ENCODE assay signal across 45 mouse cellular contexts in genomic region chr3:75276522-75276921, GRCm38 (mm10). TPM values are rescaled to one million over a fixed set of nuclear protein-coding genes. Genes with fewer than 3 reads are reported as not detected.
"Had no signal": no experiment of that assay in that cellular context is flagged by ENCODE, and none has a peak within 500 bp of the region (broad histone marks: within the 10 kb centered on the region; RNA-seq: fewer than 3 reads in every experiment).

No protein-coding gene starts in this region.

- DNase-seq: left cerebral cortex, postnatal 4 days; liver; liver, embryonic 13.5 days; liver, postnatal 0 days; lung, adult 18-20 months; lung, adult 2 months; lung, embryonic 14.5 days; lung, postnatal 10 days; lung, postnatal 14 days; lung, postnatal 36 days; lung, postnatal 4 days; midbrain, embryonic 14.5 days had no signal

- H3K4me2 ChIP-seq: limb, embryonic 12.5 days; limb, embryonic 13.5 days; limb, embryonic 15.5 days; liver, embryonic 11.5 days; liver, embryonic 12.5 days; liver, embryonic 13.5 days; liver, embryonic 15.5 days; lung, embryonic 14.5 days; lung, embryonic 15.5 days; midbrain, embryonic 11.5 days; midbrain, embryonic 12.5 days; midbrain, embryonic 13.5 days; midbrain, embryonic 15.5 days had no signal

- H3K4me3 ChIP-seq: left cerebral cortex, adult 2 months; limb, embryonic 10.5 days; limb, embryonic 12.5 days; limb, embryonic 13.5 days; limb, embryonic 15.5 days; liver, embryonic 12.5 days; liver, embryonic 13.5 days; liver, embryonic 15.5 days; lung, embryonic 15.5 days; megakaryocyte, embryonic 14.5 days; midbrain, embryonic 10.5 days; midbrain, embryonic 12.5 days; midbrain, embryonic 13.5 days; midbrain, embryonic 15.5 days; myocyte had no signal

- H3K9ac ChIP-seq: limb, embryonic 12.5 days; limb, embryonic 13.5 days; limb, embryonic 15.5 days; liver, embryonic 12.5 days; liver, embryonic 13.5 days; liver, embryonic 14.5 days; liver, embryonic 15.5 days; liver, postnatal 0 days; lung, embryonic 14.5 days; lung, embryonic 15.5 days; midbrain, embryonic 12.5 days; midbrain, embryonic 13.5 days; midbrain, embryonic 15.5 days had no signal

- H3K27ac ChIP-seq: left cerebral cortex, adult 2 months; limb, embryonic 10.5 days; limb, embryonic 12.5 days; limb, embryonic 13.5 days; limb, embryonic 15.5 days; liver, embryonic 12.5 days; liver, embryonic 13.5 days; liver, embryonic 14.5 days; liver, embryonic 15.5 days; lung, embryonic 15.5 days; macrophage; midbrain, embryonic 10.5 days; midbrain, embryonic 12.5 days; midbrain, embryonic 13.5 days; midbrain, embryonic 15.5 days had no signal

- H3K4me1 ChIP-seq: limb, embryonic 10.5 days; limb, embryonic 12.5 days; limb, embryonic 13.5 days; limb, embryonic 15.5 days; liver, embryonic 12.5 days; liver, embryonic 13.5 days; liver, embryonic 15.5 days; lung, embryonic 15.5 days; megakaryocyte, embryonic 14.5 days; midbrain, embryonic 12.5 days; midbrain, embryonic 13.5 days; midbrain, embryonic 15.5 days had no signal

- H3K36me3 ChIP-seq: limb, embryonic 10.5 days; limb, embryonic 12.5 days; limb, embryonic 13.5 days; limb, embryonic 15.5 days; liver, embryonic 12.5 days; liver, embryonic 13.5 days; liver, embryonic 15.5 days; lung, embryonic 15.5 days; midbrain, embryonic 10.5 days; midbrain, embryonic 12.5 days; midbrain, embryonic 13.5 days; midbrain, embryonic 15.5 days had no signal

- ATAC-seq: liver, embryonic 12.5 days; liver, postnatal 0 days; lung, postnatal 0 days; midbrain, embryonic 13.5 days; midbrain, embryonic 15.5 days; midbrain, embryonic 16.5 days had no signal

- H3K27me3 ChIP-seq: limb, embryonic 12.5 days; limb, embryonic 13.5 days; limb, embryonic 15.5 days; liver, embryonic 12.5 days; liver, embryonic 13.5 days; liver, embryonic 15.5 days; lung, embryonic 15.5 days; megakaryocyte, embryonic 14.5 days; midbrain, embryonic 12.5 days; midbrain, embryonic 13.5 days; midbrain, embryonic 15.5 days had no signal

- H3K9me3 ChIP-seq: limb, embryonic 10.5 days; limb, embryonic 12.5 days; limb, embryonic 13.5 days; limb, embryonic 15.5 days; liver, embryonic 12.5 days; liver, embryonic 13.5 days; liver, embryonic 15.5 days; lung, embryonic 15.5 days; megakaryocyte, embryonic 14.5 days; midbrain, embryonic 10.5 days; midbrain, embryonic 12.5 days; midbrain, embryonic 13.5 days; midbrain, embryonic 15.5 days had no signal

RNA-seq across cellular contexts. Expression of gene Serpini2, which starts 6.6 kb away (rescaled TPM):
- total RNA-seq: left cerebral cortex, adult 2 months; left cerebral cortex, adult 8-10 months; left cerebral cortex, postnatal 10 days; left cerebral cortex, postnatal 14 days; left cerebral cortex, postnatal 25 days; left cerebral cortex, postnatal 36 days; left cerebral cortex, postnatal 4 days; megakaryocyte, adult 5-6 weeks; megakaryocyte-erythroid progenitor cell, adult 5-6 weeks; midbrain, postnatal 0 days; monocyte, adult 5-6 weeks had no signal
- polyA plus RNA-seq: limb, embryonic 10.5 days; limb, embryonic 11.5 days; limb, embryonic 12.5 days; limb, embryonic 13.5 days; limb, embryonic 14.5 days; limb, embryonic 15.5 days; liver, adult 2 months; liver, embryonic 11.5 days; liver, embryonic 12.5 days; liver, embryonic 13.5 days; liver, embryonic 15.5 days; liver, postnatal 0 days; lung, adult 2 months; lung, embryonic 14.5 days; lung, embryonic 15.5 days; lung, embryonic 16.5 days; lung, postnatal 0 days; macrophage; midbrain, embryonic 10.5 days; midbrain, embryonic 11.5 days; midbrain, embryonic 12.5 days; midbrain, embryonic 13.5 days; midbrain, embryonic 14.5 days; midbrain, embryonic 15.5 days; midbrain, embryonic 16.5 days; midbrain, postnatal 0 days; myocyte had no signal
